ENCODE assay signal across 8 mouse cellular contexts in the genomic region with DNA sequence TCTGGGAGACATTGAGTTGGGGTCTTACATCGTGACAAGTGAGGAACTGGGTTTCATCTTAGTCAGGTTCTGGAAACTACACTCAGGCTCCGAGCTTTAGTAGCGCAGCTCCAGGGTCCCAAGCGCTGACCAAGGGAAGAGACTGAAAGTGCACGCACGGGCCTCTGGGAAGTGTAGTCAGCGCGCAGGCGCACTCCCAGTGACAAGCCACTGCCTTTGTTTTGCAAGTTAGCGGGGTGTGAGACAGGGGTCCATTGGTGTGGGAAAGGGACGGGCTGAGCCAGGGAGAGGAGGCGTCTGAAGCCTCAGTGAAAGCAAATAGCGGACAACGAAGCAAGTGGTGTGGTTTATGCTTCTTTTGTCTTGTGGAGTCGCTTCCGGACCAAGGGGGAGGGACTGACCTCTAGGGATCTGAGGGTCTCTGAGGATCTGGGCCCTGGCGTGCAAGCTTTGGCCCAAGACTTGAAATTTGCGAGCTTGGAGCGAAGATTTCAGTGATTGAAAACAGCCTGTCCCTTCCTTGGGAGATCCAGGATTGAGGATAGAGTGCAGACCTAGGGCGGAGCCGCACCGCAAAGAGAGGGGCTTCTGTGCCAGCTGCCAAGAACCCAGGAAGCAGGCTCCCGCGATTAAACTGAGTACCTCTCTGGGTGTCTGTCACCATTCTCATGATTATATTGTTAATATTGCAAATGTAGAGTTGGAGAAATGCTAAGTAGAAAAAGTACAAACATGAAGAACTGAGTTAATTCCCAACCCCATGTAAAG. TPM values are rescaled to one million over a fixed set of nuclear protein-coding genes. Genes with fewer than 3 reads are reported as not detected.
DNase-seq lines count a peak whose midpoint lies in the region; ATAC-seq and TF ChIP-seq lines count a peak whose summit lies in the region.

No protein-coding gene starts in this region.

- no peak for TF ChIP-seq CTCF in midbrain, postnatal 0 days (IDR thresholded peaks at IDR 0.05)

- no peak overlapping the region for H3K27ac ChIP-seq in heart, embryonic 16.5 days (ENCODE audit: low read length)
- no peak overlapping the region for H3K27ac ChIP-seq in hindbrain, embryonic 11.5 days (ENCODE audit: low read depth, low read length)
- no peak overlapping the region for H3K27ac ChIP-seq in midbrain, postnatal 0 days (ENCODE audit: low read depth, low read length)

- peaks cover 7% of the 10 kb centered on the region for H3K9me3 ChIP-seq in heart, embryonic 16.5 days (replicated peaks; ENCODE audit: control insufficient read depth, low read length)
- H3K9me3 ChIP-seq in hindbrain, embryonic 11.5 days (ENCODE audit: control insufficient read depth, low read length) = no peaks in the 10 kb centered on the region
- peaks cover 5% of the 10 kb centered on the region; the same call in 1 of the 2 replicates for H3K9me3 ChIP-seq in midbrain, postnatal 0 days (ENCODE audit: low read length)

- no peaks in the 10 kb centered on the region for H3K4me1 ChIP-seq in heart, embryonic 16.5 days (ENCODE audit: control insufficient read depth, insufficient read depth, low read length)
- H3K4me1 ChIP-seq in hindbrain, embryonic 11.5 days (replicated peaks; ENCODE audit: control insufficient read depth, insufficient read depth, low read length) = no peaks in the 10 kb centered on the region
- no peaks in the 10 kb centered on the region for H3K4me1 ChIP-seq in midbrain, postnatal 0 days (ENCODE audit: insufficient read depth, low read length)

- ATAC-seq in heart, embryonic 16.5 days (replicated peaks; ENCODE audit: extremely low read depth, insufficient read depth, low FRiP score) = no peak
- peak; percentile 66 for ATAC-seq in hindbrain, embryonic 11.5 days (ENCODE audit: low FRiP score)
- ATAC-seq in midbrain, postnatal 0 days (ENCODE audit: low FRiP score) = no peak
- ATAC-seq in CD4-positive, CD25-positive, alpha-beta regulatory T cell, adult 4 months = no peak

- WGBS in heart, embryonic 16.5 days = 66% methylated on average over 24 of the region's 24 CpGs
- 69% methylated on average over 24 of the region's 24 CpGs for WGBS in hindbrain, embryonic 11.5 days
- 76% methylated on average over 24 of the region's 24 CpGs for WGBS in midbrain, postnatal 0 days

- H3K27me3 ChIP-seq in heart, embryonic 16.5 days (ENCODE audit: control insufficient read depth, insufficient read depth, low read length) = no peaks in the 10 kb centered on the region
- no peaks in the 10 kb centered on the region for H3K27me3 ChIP-seq in hindbrain, embryonic 11.5 days (ENCODE audit: control insufficient read depth, insufficient read depth, low read length)
- H3K27me3 ChIP-seq in midbrain, postnatal 0 days (ENCODE audit: insufficient read depth, low read length) = no peaks in the 10 kb centered on the region

- no peak overlapping the region; the same call in 1 of the 2 replicates for H3K9ac ChIP-seq in heart, embryonic 16.5 days (ENCODE audit: low read length)
- H3K9ac ChIP-seq in hindbrain, embryonic 11.5 days (ENCODE audit: low read depth, low read length) = no peak overlapping the region
- no peak overlapping the region for H3K9ac ChIP-seq in midbrain, postnatal 0 days (replicated peaks; ENCODE audit: low read length, poor library complexity, severe bottlenecking)

- no peaks in the 10 kb centered on the region for H3K36me3 ChIP-seq in heart, embryonic 16.5 days (ENCODE audit: control insufficient read depth, insufficient read depth)
- H3K36me3 ChIP-seq in hindbrain, embryonic 11.5 days (ENCODE audit: control insufficient read depth, insufficient read depth, low read length) = no peaks in the 10 kb centered on the region
- no peaks in the 10 kb centered on the region for H3K36me3 ChIP-seq in midbrain, postnatal 0 days (ENCODE audit: insufficient read depth, low read length)

- no peak for DNase-seq in heart, adult 8-10 months (ENCODE audit: low spot score)
- DNase-seq in brain, adult 2 months (ENCODE audit: low read depth, low spot score) = peak; percentile 11
- DNase-seq in hindbrain, embryonic 11.5 days (ENCODE audit: low spot score) = peak; percentile 21
- DNase-seq in midbrain, postnatal 0 days (ENCODE audit: low spot score) = peak; percentile 41
- no peak for DNase-seq in layer of hippocampus, adult 9-10 months (ENCODE audit: low spot score)
- no peak for DNase-seq in adrenal gland, adult 8-10 months

- H3K4me2 ChIP-seq in heart, embryonic 16.5 days (ENCODE audit: low read depth, low read length) = peak overlapping the region; percentile 25
- no peak overlapping the region for H3K4me2 ChIP-seq in hindbrain, embryonic 11.5 days (replicated peaks; ENCODE audit: low read depth, low read length)
- no peak overlapping the region for H3K4me2 ChIP-seq in midbrain, postnatal 0 days (ENCODE audit: low read depth, low read length, poor library complexity, severe bottlenecking)

- peak overlapping the region; percentile 22; the same call in 1 of the 2 replicates for H3K4me3 ChIP-seq in heart, embryonic 16.5 days (ENCODE audit: low read length)
- no peak overlapping the region for H3K4me3 ChIP-seq in hindbrain, embryonic 11.5 days (ENCODE audit: low read depth, low read length)
- H3K4me3 ChIP-seq in midbrain, postnatal 0 days (ENCODE audit: low read depth, low read length) = peak overlapping the region; percentile 6; the same call in 1 of the 2 replicates

RNA-seq across cellular contexts. Expression of gene Vmn2r56, which starts 14.8 kb away (rescaled TPM):
- not detected in 2 replicates for polyA plus RNA-seq in heart, embryonic 16.5 days (2015; fragmentation: Nextera tagmentation; extraction: Ambion mirVana)
- not detected for total RNA-seq in heart, adult 8-10 months (2022)
- not detected in 2 replicates for polyA plus RNA-seq in hindbrain, embryonic 11.5 days (2014; fragmentation: Nextera tagmentation; extraction: Ambion mirVana)
- not detected in 2 replicates for total RNA-seq in midbrain, postnatal 0 days (2014; rRNA removed)
- polyA plus RNA-seq in midbrain, postnatal 0 days (2015; fragmentation: Nextera tagmentation; extraction: Ambion mirVana) = 0.02 and 0.05 TPM in 2 replicates
- not detected for polyA plus RNA-seq in CD4-positive, CD25-positive, alpha-beta regulatory T cell, adult 4 months (2017; shearing (Covaris generic))
- total RNA-seq in adrenal gland, adult 8-10 months (2022) = under 1 TPM in 1 of 4 experiments, not detected in 3; 0.06 TPM

RNA-seq across cellular contexts. Expression of gene Zscan18, which starts 53.8 kb away (rescaled TPM):
- 4.4 and 5.9 TPM in 2 replicates for polyA plus RNA-seq in heart, embryonic 16.5 days (2015; fragmentation: Nextera tagmentation; extraction: Ambion mirVana)
- 1 to 10 TPM in 2 of 4 experiments, under 1 TPM in 2; 0.41 to 2.0 (median 1.2) TPM for total RNA-seq in heart, adult 8-10 months (2022)
- 11.0 and 11.4 TPM in 2 replicates for polyA plus RNA-seq in hindbrain, embryonic 11.5 days (2014; fragmentation: Nextera tagmentation; extraction: Ambion mirVana)
- 19.2 and 34.3 TPM in 2 replicates for total RNA-seq in midbrain, postnatal 0 days (2014; rRNA removed)
- polyA plus RNA-seq in midbrain, postnatal 0 days (2015; fragmentation: Nextera tagmentation; extraction: Ambion mirVana) = 25.5 and 27.0 TPM in 2 replicates
- 1 to 10 TPM in 1 of 2 experiments, under 1 TPM in 1; 0.42 to 1.4 TPM for polyA plus RNA-seq in CD4-positive, CD25-positive, alpha-beta regulatory T cell, adult 4 months (2017; shearing (Covaris generic))
- total RNA-seq in adrenal gland, adult 8-10 months (2022) = 1 to 10 TPM; 6.0 to 7.8 (median 7.3) TPM

Comparison
In these comparisons a context has a peak if more than half of its experiments do, and no peak if none do; other contexts are left out.
1. DNase-seq: peak in brain, adult 2 months (single experiment), hindbrain, embryonic 11.5 days (single experiment) and midbrain, postnatal 0 days (single experiment); none in heart, adult 8-10 months (single experiment), layer of hippocampus, adult 9-10 months (single experiment) and adrenal gland, adult 8-10 months (single experiment).